Mouse (Mus musculus) adrenal gland, postnatal 14 days (tissue): ENCODE results near the gene 4933430I17Rik. TPM values are rescaled to one million over a fixed set of nuclear protein-coding genes. Genes with fewer than 3 reads are reported as not detected.
"Not testable (repeated sequence)": the region's sequence is repeated elsewhere in the genome, so short reads cannot be mapped to it uniquely, and the experiment has no call there.

ENCODE experiments used
- DNase-seq: peaks from one replicate; pipeline ENCODE4 v3.0.0; 2021; ENCODE audit warnings: mixed read lengths
- total RNA-seq: library from RNA; stranded (reverse); gene quantifications from 2 replicates; pipeline ENCODE4 v1.2.3, GENCODE M21; 2021

4933430I17Rik gene
- total RNA-seq, 1 experiment from 2014 or later, result 0.19 TPM

DNA sequence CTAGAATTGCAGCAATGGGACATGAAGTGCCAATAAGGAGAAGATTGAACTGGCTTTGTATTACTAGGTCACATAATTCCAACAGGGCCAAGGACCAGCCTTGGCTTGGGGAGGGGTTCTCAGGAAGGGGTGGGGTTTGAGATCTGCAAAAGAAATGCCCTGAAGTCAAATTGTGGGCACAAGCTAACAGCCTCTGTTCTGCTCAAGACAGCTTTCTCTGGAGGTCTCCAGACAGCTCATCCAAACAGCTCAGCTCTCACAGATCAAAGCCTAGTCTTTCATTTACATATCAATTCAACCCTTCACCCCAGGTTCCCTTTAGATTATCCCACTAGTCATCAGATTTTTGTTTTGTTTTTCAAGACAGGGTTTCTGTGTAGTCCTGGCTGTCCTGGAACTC lies 19.6 kb downstream of the 4933430I17Rik start:
- DNase-seq, result no peak

- DNase-seq, result no peak
Observed at GRCm38 (mm10) chr4:62551966-62552365, 26.8 kb downstream of the 4933430I17Rik start.

- DNase-seq, result no peak
Observed at GRCm38 (mm10) chr4:62557436-62557835, 32.3 kb downstream of the 4933430I17Rik start.

DNA sequence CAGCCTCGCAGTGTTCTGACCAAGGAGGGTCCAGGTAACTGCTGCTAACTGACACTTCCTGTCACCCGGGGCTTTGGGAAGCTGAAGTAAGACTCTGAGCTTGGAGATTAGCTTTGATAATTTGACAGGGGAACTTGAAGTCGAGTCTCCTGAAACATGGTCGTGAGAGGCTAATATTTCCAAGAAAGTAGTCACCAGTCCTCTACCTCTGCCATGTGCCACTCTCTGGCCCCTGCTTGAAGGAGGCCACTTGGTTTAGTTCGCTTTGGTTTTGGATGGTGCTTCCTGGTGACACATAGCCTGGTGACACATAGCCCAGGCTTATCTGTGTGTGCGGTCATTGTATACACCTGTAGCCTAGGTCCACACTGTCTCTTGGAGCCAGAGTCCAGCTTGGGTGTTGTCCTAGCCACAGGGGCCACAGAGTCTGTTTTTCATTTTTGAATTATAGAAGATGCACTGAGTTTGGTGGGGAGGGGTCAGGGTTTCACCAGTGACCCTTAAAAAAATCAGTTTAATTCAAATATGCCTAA lies 34.7 kb downstream of the 4933430I17Rik start, which contains the start of gene Rgs3:
Rgs3 (plus strand) TSS at position 51 of the 533 bp plus-strand sequence.
- DNase-seq, result no peak

DNA sequence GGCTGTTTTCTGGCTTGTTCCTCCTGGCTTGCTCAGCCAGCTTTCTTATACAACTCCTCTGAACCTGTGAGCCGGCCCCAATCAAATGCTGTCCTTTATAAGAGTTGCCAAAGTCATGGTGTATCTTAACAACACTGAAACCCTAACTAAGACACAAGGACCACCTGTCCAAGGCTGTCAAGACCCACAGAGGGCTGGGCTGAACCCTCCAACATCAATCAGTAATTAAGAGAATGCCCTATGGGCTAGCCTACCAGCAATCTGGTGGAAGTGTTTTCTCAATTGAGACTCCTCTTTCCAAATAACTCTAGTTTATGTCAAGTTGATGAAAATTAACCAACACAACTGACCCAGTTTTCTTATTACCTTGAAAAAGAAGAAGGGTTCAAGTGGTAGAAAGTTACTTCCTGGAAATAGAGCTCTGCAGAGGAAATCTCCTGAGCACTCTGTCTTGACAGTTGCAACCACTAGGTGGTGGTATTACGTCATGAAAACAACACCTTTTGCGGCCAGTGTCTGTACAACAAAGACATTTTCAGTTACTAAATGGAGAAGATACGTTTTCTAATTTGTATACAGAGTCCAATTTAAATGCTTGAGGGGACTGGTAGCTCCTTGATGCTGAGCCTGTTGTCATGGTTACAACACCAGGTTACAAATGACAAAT lies 35.9 kb downstream of the 4933430I17Rik start:
- peak; percentile 83 for DNase-seq

GRCm38 (mm10) chr4:62561630-62562001 lies 36.4 kb downstream of the 4933430I17Rik start:
- DNase-seq, result no peak

DNA sequence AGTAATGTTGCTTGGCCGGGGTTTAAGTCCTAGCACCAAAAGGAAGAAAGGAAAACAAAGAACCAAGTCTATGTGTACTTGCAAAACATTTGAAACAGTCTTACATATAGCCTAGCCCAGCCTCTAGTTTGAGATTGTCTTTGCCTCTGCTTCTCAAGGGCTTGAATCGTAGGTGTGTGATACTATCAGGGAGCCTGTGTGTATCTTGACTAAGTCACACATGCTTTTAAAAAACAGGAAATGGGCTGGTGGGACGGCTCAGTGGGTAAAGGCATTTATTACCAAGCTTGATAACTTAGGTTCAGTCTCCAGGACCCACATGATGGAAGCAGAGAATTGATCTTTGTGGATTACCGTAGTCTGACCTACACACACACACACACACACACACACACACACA lies 36.8 kb downstream of the 4933430I17Rik start:
- DNase-seq, result no peak

DNA sequence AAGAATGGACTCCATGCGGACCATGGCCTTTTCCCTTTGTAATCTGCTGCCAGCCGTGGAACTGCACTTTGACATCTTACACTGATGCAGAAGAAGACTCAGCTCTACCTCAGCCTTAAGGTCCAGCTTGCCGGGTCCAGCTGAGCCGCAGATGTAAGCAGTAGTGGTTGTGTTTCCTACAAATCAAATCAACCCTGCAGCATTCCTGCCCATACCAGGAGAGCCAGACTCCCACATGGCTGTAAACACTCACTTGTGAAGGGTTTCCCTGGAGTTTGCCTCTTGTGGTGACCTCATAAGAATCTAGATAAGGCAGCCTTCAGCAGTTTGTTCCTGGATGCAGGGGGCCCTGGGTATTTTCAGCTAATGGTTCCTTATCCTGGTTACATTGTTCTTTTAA lies 41.4 kb downstream of the 4933430I17Rik start:
- DNase-seq, result no peak

DNA sequence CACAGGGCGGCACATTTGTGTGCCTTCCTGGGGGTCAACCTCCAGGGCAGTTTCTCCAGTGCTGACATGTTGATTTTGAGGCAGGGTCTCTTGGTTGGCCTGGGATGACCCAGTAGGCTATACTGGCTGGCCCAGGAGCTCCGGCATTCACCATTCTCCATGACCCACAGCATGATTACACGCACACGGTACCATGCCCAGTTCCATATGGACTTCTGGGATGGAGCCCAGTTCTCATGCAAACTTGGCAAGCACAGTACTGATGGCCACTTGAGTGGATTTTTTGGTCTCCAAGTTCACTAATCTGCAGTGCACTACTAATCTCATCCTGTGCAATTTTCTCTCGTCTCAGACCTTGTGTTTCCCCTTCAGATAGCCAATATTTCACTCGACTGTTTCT lies 42.5 kb downstream of the 4933430I17Rik start:
- no peak for DNase-seq

GRCm38 (mm10) chr4:62568359-62568758 lies 43.2 kb downstream of the 4933430I17Rik start:
- no peak for DNase-seq

DNA sequence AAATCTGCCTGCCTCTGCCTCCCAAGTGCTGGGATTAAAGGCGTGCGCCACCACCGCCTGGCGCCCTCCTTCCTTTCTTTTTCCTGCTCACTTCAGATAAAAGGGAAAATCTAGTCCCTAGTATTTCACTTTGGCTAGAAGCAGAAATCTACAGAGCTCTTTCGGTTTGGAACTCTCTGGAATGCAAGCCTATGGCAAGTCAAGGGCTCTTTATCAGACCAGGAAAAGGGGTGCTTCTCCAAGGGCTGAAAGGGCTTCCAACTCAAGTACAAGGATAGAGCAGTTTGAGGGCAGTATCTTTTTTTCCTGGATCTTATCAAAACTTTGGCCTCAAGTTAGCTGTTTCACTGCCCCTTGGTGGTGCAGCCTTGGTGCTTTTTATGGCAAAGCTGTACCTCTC lies 44.4 kb downstream of the 4933430I17Rik start:
- no peak for DNase-seq

- no peak for DNase-seq
Observed at GRCm38 (mm10) chr4:62570029-62570428, 44.9 kb downstream of the 4933430I17Rik start.

DNA sequence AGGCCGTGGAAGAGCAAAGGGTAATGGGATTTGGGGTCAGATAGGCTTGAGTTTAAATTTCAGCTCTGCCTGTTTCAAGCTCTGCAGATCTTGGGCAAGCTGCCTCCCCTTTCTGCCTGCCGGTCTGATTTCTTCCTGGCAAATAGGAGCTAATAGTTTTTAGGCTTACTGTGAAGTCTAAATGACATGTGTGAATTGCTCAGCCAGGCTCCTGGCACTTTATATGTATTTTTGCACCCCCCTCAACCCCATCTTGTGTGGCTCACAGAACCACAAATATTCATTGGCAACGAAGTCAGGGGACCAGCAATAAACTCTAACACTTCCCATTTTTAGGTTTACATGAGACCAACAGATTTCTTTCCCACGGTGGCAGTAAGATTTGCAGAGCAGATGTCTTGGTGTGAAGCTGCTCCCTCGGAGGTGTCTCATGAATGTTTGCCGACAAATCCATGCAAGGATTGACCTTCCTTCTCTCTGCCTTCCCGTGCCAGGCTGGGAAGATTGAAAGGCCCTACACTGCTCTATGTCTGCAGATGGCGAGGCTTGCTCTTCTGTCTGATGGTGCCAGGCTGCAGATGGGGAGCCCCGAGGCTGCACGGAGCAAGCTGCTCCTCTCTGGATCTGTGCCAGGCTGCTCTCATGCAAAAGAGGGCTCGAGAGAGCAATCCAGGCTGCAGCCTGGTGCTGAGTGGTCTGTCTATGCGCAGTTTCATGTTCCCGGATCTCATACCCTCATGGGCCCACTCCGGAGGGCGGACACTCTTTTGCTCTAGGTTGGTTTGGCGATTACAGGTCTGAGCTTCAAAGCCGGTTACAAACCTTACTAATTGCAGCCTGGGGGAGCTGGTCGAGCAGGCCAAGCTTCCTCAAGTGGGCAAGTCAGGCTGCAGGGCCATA lies 57.4 kb downstream of the 4933430I17Rik start:
- peak; percentile 50 for DNase-seq

DNA sequence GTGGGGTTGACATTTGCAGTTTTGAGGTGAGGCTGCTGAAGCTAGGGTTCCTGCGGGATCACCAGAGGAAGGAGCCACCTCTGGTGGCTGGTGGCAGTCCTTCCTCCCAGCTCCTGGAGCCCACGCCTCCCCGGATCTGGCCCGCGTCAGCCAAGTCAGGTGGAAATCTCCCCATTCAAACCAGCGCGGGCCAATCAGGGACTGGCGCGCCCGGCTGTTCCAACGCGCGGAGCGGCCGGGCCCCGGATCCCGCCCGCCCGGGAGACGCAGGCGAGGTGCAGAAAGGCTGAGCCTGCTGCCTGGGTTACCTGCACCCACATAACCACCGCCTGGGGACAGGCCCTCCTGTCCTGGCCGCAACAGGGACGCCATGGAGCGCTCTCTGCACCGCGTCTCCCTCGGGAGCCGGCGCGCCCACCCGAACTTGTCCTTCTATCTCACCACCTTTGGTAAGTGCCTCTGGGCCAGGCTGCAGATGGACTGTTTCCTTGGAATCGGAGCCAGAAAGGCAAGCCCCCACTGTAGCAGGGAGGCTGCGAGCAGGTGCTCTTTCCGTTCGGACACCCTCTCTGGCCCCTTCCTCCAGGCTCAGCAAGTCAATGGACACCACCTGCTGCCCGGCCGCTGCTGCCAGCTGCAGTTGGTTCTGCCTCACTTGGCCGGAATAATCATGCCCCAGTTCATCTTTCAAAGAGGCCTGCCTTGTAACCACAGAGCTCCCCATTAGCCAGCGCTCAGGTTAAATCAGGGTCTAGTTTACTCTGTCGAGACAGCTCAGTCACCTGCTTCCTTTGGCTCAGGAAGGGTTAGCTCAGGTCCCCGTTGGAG lies 58.3 kb downstream of the 4933430I17Rik start:
- peak; percentile 76 for DNase-seq

- DNase-seq, result no peak
Observed at GRCm38 (mm10) chr4:62587067-62587466, 61.9 kb downstream of the 4933430I17Rik start.

DNA sequence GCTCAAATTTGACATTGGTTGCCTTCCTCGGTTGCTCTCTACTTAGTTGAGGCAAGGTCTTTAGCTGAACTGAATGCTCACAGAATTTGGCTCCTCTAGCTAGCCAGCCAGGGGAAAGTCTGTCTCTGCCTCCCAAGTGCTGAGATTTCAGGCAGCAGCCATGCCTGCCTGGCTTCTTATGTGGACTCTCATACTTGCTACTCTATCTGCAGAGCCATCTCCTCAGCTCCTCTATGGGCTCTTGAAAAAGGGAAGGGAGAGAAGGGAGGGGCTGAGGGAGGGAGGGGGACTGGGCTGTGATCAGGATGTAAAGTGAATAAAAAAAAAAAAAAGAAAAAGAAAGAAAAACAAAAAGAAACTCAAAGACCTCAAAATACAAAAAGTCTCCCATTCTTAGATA lies 65.7 kb downstream of the 4933430I17Rik start:
- no peak for DNase-seq

- DNase-seq, result peak; percentile 45
Observed at GRCm38 (mm10) chr4:62591326-62591725, 66.2 kb downstream of the 4933430I17Rik start.

DNA sequence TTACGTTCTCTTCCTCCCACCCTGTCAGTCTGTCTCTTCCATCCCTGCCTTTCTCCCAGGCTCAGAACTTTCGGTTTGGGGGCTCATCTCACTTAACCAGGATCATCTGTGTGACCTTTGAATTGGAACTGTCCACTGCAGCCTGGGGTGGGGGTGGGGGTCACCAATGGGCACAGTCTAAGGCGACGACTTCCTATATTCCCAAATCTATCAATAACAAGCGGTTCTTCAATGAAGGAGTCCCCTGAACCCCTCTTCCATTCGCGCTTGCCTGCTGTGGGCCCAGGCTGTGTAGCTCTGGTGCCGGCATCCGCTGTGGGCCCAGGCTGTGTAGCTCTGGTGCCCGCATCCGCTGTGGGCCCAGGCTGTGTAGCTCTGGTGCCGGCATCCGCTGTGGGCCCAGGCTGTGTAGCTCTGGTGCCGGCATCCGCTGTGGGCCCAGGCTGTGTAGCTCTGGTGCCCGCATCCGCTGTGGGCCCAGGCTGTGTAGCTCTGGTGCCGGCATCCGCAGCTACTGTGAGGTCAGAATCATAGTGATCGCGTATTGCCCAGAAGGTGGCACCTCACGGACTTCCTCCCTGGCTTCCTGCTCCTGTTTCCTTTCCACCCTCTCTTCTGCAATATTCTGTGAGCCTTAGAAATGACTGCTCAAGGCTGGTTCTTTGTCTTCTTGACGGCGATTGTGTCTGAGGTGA lies 68.5 kb downstream of the 4933430I17Rik start:
- DNase-seq, result not testable (repeated sequence)

DNA sequence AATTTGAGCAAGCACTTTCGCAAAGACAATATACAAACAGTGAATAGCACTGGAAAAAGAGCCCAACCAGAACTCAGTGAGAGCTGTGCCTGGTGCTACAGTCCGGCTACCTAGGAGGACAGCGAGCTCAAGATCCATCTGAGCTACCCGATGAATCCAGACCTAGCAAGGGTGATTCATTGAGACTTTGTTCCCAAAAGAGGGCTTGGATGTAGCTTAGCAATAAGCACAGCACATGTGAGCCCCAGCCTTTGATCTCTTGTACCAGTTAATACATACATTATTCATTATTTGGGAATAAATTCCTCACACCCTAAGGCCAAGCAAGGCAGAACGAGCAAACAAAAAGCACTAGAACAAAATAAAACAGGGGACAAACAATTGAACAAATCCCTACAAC lies 69.3 kb downstream of the 4933430I17Rik start:
- DNase-seq, result no peak

DNA sequence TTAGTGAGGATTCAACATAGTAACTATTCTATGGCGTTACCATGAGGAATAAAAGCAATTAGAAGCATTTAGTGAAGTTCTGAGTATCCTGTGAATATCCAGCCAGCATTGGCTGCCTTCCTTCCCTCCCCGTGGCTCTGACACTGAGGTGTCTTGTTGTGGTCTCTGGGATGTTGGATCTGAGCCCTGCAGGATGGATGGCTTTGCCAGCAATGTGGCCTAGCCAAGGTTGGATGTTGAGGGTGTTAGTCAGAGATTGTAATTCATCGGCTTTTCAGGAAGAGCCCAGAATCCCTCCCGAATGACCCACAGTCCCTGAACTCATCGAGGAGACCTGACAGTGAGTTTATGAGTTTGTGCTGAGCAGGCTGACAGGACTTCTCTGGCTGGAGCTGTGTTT lies 70.9 kb downstream of the 4933430I17Rik start:
- peak; percentile 87 for DNase-seq
